Mouse (Mus musculus) intestine, embryonic 15.5 days (tissue): ENCODE data around the gene Slc27a5. TPM values are rescaled to one million over a fixed set of nuclear protein-coding genes. Genes with fewer than 3 reads are reported as not detected.

Experiments
- ATAC-seq: fragments of 200-750 bp; cut with Nextera tagmentation; 2 replicates; pipeline ENCODE4 v1.8.0; 2017; ENCODE audit warnings: moderate TSS enrichment, moderate library complexity
- H3K27ac ChIP-seq: fragments of 300-500 bp; sonication (generic); 2 replicates; pipeline ENCODE4 v1.5.1; 2015; ENCODE audit warnings: mild to moderate bottlenecking, inconsistent platforms
- H3K27me3 ChIP-seq: fragments of 300-500 bp; sonication (generic); replicated peaks from 2 replicates; pipeline ENCODE4 v1.6.1; 2015; ENCODE audit warnings: inconsistent platforms
- H3K36me3 ChIP-seq: fragments of 300-500 bp; sonication (generic); 2 replicates; pipeline ENCODE4 v1.6.1; 2015; ENCODE audit warnings: inconsistent platforms
- H3K4me1 ChIP-seq: fragments of 300-500 bp; sonication (generic); replicated peaks from 2 replicates; pipeline ENCODE4 v1.6.1; 2015; ENCODE audit warnings: inconsistent platforms
- H3K4me2 ChIP-seq: fragments of 300-500 bp; sonication (generic); replicated peaks from 2 replicates; pipeline ENCODE4 v1.6.1; 2015; ENCODE audit warnings: mild to moderate bottlenecking, inconsistent platforms
- H3K4me3 ChIP-seq: fragments of 300-500 bp; sonication (generic); replicated peaks from 2 replicates; pipeline ENCODE4 v1.5.1; 2015; ENCODE audit warnings: inconsistent platforms
- H3K9ac ChIP-seq: fragments of 300-500 bp; sonication (generic); 2 replicates; pipeline ENCODE4 v1.6.1; 2015; ENCODE audit warnings: inconsistent platforms
- H3K9me3 ChIP-seq: fragments of 300-500 bp; sonication (generic); 2 replicates; pipeline ENCODE4 v1.6.1; 2016; ENCODE audit warnings: inconsistent platforms
- WGBS: fragments of 180-500 bp; shearing (Covaris S2); methylation state at CpG from one replicate; pipeline ENCODE4 v1.1.7; 2015; 5-methylcytosine and 5-hydroxymethylcytosine counted together
- polyA plus RNA-seq: library from polyadenylated mRNA; unstranded; fragments of >200 nt; fragmentation: Nextera tagmentation; extraction: Ambion mirVana; gene quantifications from 2 replicates; pipeline ENCODE4 v1.2.1, GENCODE M21; 2015

Gene Slc27a5
- polyA plus RNA-seq, 1 experiment from 2014 or later = 0.41 TPM

DNA sequence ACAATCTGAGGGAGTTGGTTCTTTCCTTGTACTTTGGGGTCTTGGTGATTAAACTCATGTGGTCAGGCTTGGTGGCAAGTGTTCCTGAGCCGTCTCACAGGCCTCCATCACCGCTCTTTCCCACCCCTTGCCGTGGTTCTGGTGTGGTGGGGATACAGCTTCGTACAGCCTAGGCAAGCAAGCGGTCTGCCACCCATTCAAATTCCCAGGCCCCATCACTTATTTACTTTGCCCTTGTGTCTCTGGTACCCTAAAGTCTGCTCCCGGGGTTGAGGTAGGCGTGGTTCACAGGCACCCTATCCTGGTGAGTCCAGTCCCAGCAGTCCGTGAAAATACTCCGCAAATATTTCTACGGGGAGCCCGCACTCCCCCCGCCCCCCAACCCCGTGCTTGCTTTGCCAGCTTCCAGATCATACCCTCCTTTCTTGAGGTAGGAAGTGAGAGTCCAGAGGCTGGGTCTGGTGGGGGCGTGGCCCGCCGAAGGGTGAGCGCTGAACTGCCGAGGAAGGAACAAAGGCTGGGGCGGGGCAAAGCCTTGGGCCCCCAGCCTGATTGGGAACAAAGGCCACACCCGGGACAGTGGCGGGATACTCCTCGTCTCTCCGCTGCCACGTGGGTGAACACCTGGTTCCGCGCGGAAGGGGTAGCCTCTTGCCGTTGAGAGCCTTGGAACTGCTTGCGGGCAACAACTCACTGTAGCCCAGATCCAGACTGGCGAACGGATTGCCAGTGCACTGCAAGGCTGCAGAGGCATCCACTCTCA lies 25.0 kb upstream of the Slc27a5 start:
- H3K4me2 ChIP-seq = peak overlapping the region; percentile 91
- H3K4me1 ChIP-seq = peaks cover 23% of the 10 kb centered on the region
- peak; percentile 72 for ATAC-seq
- no peaks in the 10 kb centered on the region for H3K27me3 ChIP-seq
- H3K4me3 ChIP-seq = peak overlapping the region; percentile 94
- peak overlapping the region; percentile 100 for H3K27ac ChIP-seq
- H3K36me3 ChIP-seq = peaks cover 16% of the 10 kb centered on the region
- no peaks in the 10 kb centered on the region for H3K9me3 ChIP-seq
- WGBS = 2% methylated on average over 31 of the region's 31 CpGs
- peak overlapping the region; percentile 98 for H3K9ac ChIP-seq

DNA sequence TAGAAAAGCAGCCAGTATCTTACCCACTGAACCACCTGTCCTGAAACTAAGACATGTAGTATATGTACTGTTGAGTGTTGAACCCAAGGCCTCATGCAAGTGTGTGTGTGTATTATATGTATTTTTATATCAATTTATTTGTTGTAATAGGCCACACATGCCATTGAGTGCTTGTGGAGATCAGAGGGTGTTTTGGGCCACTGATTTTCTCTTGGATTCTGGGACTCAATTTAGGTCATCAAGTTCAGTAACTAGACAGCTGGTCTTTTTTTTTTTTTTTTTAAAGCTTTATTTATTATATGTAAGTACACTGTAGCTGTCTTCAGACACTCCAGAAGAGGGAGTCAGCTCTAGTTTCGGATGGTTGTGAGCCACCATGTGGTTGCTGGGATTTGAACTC lies 17.2 kb upstream of the Slc27a5 start:
- H3K4me3 ChIP-seq = no peak overlapping the region
- no peak overlapping the region for H3K4me2 ChIP-seq
- no peak overlapping the region for H3K9ac ChIP-seq
- H3K9me3 ChIP-seq = no peaks in the 10 kb centered on the region
- H3K36me3 ChIP-seq = no peaks in the 10 kb centered on the region
- no peaks in the 10 kb centered on the region for H3K27me3 ChIP-seq
- WGBS = 87% methylated on average over 1 of the region's 1 CpGs
- no peak for ATAC-seq
- 0 out of 2 replicates have a peak, but pooled peaks cover 5% of the 10 kb centered on the region for H3K4me1 ChIP-seq
- no peak overlapping the region for H3K27ac ChIP-seq

DNA sequence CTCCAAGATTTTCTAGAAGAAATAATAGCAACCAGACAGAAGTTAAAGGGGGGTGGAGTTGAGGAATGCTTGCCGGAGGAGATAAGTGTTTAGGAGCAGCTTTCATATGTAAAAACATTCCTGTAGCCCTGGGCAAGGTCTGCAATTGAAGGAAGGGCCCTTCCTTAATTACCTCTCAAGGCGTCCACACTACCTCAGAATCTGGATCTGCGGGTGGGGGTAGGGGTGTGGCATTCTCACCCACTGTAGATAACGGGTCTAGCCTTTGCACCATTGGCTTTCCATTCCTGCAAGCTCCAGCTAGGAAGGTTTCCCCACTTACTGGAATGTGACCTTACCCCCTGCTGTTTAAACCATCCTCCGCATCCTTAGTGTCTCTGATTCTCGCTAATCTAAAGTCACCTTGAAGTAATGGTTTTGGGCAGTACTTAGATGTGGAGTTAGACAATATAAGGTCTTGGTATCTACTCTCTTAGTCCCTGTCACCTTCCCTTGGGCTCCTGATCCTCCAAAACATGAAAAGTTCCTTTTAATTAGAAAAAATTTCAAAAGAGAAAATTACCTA lies 16.4 kb upstream of the Slc27a5 start:
- 36% methylated on average over 6 of the region's 6 CpGs for WGBS
- H3K27me3 ChIP-seq = no peaks in the 10 kb centered on the region
- ATAC-seq = no peak
- no peaks in the 10 kb centered on the region for H3K9me3 ChIP-seq
- no peak overlapping the region for H3K4me2 ChIP-seq
- H3K27ac ChIP-seq = no peak overlapping the region
- 0 out of 2 replicates have a peak, but pooled peaks cover 5% of the 10 kb centered on the region for H3K4me1 ChIP-seq
- no peak overlapping the region for H3K9ac ChIP-seq
- H3K36me3 ChIP-seq = no peaks in the 10 kb centered on the region
- H3K4me3 ChIP-seq = no peak overlapping the region

DNA sequence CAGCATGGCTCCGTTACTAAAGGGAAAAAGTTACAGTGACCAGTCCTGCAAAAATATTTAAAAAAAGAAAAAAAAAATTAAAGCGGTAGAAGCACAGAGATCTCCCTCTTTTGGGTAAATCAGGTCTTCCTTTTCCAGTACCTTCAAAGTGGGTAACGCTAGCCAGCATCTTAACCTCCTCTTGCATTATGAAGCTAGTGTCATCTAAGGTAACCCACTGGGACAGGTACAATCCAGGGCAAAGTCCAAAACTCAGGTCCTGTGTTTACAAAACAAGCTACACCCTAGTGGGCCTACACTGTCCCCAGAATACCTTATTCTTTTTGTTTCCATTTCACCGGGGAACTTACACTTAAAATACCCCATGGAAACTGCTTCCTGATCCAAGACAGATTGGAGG lies 15.7 kb upstream of the Slc27a5 start:
- H3K4me2 ChIP-seq = no peak overlapping the region
- 0 out of 2 replicates have a peak, but pooled peaks cover 5% of the 10 kb centered on the region for H3K4me1 ChIP-seq
- no peak for ATAC-seq
- no peak overlapping the region for H3K9ac ChIP-seq
- no peaks in the 10 kb centered on the region for H3K9me3 ChIP-seq
- WGBS = 60% methylated on average over 4 of the region's 4 CpGs
- no peaks in the 10 kb centered on the region for H3K27me3 ChIP-seq
- H3K27ac ChIP-seq = no peak overlapping the region
- H3K4me3 ChIP-seq = no peak overlapping the region
- no peaks in the 10 kb centered on the region for H3K36me3 ChIP-seq

DNA sequence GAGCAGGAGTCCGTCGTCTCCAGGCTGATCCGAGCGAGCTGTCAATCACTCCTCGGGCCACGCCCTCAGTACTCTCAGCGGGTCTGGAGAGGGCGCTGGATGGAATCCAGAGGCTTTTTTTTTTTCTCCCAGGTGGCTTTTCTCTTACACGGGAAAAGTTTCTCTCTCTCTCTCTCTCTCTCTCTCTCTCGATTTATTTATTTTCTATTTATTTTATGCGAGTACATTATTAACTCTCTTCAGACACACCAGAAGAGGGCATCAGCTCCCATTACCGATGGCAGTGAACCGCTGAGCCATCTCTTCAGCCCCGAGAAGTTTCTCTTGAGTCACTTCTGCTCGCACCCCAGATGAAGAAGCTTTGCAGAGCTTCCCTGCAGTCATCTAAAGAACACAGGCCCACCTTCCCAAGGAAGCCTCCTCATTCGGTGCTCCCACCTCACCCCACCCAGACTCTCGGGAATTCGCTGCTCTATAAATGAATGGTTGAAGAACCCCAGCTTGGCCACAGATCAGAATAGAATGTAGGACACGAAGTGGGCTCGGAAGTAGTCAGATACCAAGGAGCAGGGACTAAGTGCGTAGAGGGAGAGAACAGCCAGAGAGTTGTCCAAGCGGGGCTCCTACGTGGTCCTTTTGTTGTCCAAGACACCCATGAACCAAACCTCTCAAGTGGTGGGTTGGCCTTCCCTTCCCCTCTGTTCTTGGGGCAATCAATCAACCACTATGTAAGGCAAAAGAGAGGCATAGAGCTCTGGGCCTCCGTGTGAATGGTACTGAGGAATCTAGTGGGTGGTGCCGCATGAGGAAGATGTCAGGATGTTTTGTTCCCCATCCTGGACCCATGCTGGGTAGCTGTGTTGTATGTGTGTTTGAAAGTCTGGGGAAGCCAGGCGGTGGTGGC lies 12.3 kb upstream of the Slc27a5 start, which contains the start of gene Zbtb45:
TSS of gene Zbtb45 (minus strand) at position 30 of the 904 bp plus-strand sequence.
- H3K9ac ChIP-seq = peak within 1 kb of the TSS; percentile 95
- peak within 1 kb of the TSS; percentile 98 for H3K27ac ChIP-seq
- 0 out of 2 replicates have a peak, but pooled peaks have one; percentile 6 for ATAC-seq
- peaks cover 16% of the 10 kb centered on the region for H3K36me3 ChIP-seq
- no peaks in the 10 kb centered on the region for H3K27me3 ChIP-seq
- peak within 1 kb of the TSS; percentile 80 for H3K4me3 ChIP-seq
- H3K9me3 ChIP-seq = no peaks in the 10 kb centered on the region
- H3K4me2 ChIP-seq = peak within 1 kb of the TSS; percentile 69
- 12% methylated on average over 26 of the region's 26 CpGs for WGBS
- 0 out of 2 replicates have a peak, but pooled peaks cover 16% of the 10 kb centered on the region for H3K4me1 ChIP-seq

DNA sequence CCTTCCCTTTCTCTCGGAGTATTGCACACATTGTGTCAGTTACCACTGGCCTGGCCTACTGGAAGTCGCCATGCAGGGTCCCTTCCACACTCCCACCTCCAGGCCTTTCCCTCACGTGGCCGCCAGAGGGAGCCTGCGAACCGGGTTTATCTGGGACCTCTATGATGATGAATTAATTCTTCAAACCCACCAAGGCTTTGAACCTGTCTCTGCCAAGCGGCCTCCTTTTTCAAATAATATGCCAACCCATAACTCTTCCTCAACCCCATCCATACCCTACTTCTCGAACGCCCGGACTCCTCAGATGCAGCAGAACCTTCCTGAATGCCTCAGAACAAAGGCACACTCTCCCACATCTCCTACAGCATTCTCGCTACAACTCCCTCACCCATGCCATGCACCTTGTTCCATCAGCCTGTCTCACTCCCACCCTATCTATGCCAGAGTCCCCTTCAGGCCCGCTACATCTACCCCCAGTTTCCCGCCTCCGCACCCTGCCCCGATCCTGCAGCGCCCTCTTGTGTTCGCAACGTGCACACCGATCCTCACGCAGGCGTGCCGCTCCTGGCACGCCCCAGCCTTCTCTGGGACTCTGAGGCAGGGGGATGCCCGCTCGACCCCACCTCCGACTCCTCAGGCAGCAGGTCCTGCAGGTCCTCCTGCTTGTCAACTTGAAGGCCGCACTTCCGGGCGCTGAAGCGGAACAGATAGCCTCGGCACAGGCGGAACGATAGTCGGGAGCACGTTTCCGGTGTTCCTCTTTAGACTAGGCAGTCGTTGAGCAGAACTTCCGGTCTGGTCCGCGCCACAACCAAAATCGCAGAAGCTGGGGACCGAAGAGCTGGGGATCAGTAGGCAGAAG lies 11.4 kb upstream of the Slc27a5 start:
- Histone ChIP-seq H3K4me3 (peak overlapping the region; percentile 80), H3K27me3 (no peaks in the 10 kb centered on the region), H3K4me1 (0 out of 2 replicates have a peak, but pooled peaks cover 16% of the 10 kb centered on the region), H3K36me3 (peaks cover 16% of the 10 kb centered on the region), H3K9me3 (no peaks in the 10 kb centered on the region), H3K9ac (peak overlapping the region; percentile 95), H3K4me2 (peak overlapping the region; percentile 69), H3K27ac (peak overlapping the region; percentile 98)
- whole genome bisulfite sequencing = under 1% methylated on average over 42 of the region's 42 CpGs
- ATAC-seq = peak; percentile 91

DNA sequence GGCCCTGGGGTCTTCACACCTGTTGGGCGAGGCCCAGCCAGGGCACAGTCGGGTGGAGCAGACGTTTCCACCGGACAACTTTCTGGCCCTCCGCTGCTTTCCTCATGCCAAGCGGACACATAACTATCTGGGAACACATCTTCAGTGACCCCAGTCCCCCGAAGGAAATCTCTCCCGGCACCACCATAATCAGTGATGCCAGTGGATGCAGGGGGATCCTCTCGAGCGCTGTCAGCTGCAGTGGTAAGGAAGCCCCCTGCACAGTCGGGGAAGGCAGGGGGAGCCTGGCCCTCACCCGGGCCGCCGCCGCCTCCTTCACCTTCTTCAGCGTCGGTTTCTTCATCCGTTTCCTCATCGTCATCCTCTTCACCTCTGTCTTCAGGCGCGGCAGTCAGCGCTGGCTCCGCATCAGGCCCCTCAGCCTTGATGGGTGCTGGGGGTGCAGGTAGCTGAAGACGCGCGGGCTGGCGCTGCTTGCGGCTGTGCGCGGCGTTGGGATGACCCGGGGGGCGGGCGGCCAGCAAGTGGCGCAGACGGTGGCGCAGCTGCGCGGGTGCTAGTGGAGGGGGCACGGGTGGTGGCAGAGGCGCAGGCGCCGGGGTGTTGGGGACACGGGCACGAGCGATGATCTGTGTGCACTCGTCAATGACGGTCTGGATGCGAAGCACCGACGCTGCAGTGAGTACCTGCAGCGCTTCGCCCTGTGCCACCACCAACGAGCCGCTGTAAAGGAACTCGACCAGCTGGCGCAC lies 9.5 kb upstream of the Slc27a5 start:
- Histone ChIP-seq H3K4me1 (0 out of 2 replicates have a peak, but pooled peaks cover 16% of the 10 kb centered on the region), H3K9me3 (no peaks in the 10 kb centered on the region), H3K36me3 (peaks cover 20% of the 10 kb centered on the region), H3K4me2 (no peak overlapping the region), H3K4me3 (no peak overlapping the region), H3K27me3 (no peaks in the 10 kb centered on the region), H3K9ac (0 out of 2 replicates have a peak overlapping the region, but pooled peaks have one; percentile 14), H3K27ac (no peak overlapping the region)
- no peak for ATAC-seq
- WGBS = 57% methylated on average over 57 of the region's 57 CpGs

DNA sequence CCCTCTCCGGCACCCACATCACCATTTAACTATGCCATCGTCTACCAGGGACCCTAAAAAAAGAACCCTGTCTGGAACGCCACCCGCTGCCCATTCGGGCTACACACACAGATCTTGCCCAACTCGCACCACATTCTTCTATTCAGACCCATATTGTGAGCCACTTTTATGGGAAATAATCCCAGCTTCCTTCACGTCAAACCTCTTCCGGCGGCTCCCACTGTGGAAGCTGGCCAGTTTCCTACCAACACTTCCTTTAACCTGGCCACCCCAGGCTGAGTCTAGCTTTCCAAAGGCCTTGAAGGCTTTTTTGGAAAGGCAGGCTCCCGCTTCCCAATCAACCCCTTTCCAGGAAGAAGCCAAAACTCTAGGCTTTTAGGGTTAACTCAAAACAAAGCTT lies 8.5 kb upstream of the Slc27a5 start:
- 0 out of 2 replicates have a peak, but pooled peaks cover 16% of the 10 kb centered on the region for H3K4me1 ChIP-seq
- no peaks in the 10 kb centered on the region for H3K27me3 ChIP-seq
- H3K4me2 ChIP-seq = no peak overlapping the region
- H3K9me3 ChIP-seq = no peaks in the 10 kb centered on the region
- H3K36me3 ChIP-seq = peaks cover 20% of the 10 kb centered on the region
- H3K27ac ChIP-seq = no peak overlapping the region
- no peak overlapping the region for H3K4me3 ChIP-seq
- no peak for ATAC-seq
- WGBS = 85% methylated on average over 10 of the region's 10 CpGs
- H3K9ac ChIP-seq = no peak overlapping the region

DNA sequence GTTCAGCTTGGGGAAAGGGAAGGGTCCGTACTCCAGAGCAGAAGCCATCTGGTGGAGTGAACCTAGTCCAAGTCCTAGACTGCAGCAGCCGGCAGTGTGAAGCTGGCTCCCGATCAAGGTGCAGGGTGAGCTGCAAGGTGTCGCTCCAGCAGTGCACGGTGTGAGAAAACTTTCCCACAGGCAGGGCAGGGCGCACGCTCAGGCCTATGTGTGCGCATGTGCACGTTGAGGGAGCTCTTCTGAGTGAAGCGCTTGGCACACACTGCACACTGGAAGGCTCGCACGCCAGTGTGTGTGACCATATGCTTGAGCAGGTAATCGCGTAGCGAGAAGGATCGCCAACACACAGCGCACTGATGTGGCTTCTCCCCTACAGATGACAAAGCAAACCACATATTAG lies 8.0 kb upstream of the Slc27a5 start:
- Histone ChIP-seq H3K36me3 (peaks cover 20% of the 10 kb centered on the region), H3K9ac (no peak overlapping the region), H3K4me2 (no peak overlapping the region), H3K27me3 (no peaks in the 10 kb centered on the region), H3K4me3 (no peak overlapping the region), H3K4me1 (0 out of 2 replicates have a peak, but pooled peaks cover 16% of the 10 kb centered on the region), H3K9me3 (no peaks in the 10 kb centered on the region), H3K27ac (no peak overlapping the region)
- no peak for ATAC-seq
- 88% methylated on average over 17 of the region's 17 CpGs for WGBS

DNA sequence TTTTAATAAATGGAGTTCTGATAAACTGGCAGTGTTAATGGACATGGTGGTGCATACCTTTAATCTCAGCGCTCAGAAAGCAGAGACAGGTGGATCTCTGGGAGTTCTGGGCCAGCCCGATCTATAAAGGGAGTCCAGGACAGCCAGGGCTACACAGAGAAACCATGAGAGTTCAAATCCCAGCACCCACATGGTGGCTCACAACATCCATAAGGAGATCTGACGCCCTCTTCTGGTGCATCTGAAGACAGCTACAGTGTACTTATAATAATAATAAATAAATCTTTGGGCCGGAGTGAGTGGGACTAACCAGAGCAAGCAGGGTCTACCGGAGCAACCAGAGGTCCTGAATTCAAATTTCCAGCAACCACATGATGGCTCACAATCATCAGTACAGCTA lies 5.4 kb upstream of the Slc27a5 start:
- Histone ChIP-seq H3K4me3 (no peak overlapping the region), H3K27ac (no peak overlapping the region), H3K36me3 (peaks cover 20% of the 10 kb centered on the region), H3K4me2 (no peak overlapping the region), H3K4me1 (0 out of 2 replicates have a peak, but pooled peaks cover 10% of the 10 kb centered on the region), H3K9ac (no peak overlapping the region), H3K9me3 (no peaks in the 10 kb centered on the region), H3K27me3 (no peaks in the 10 kb centered on the region)
- ATAC-seq = no peak
- WGBS = 78% methylated on average over 5 of the region's 5 CpGs

DNA sequence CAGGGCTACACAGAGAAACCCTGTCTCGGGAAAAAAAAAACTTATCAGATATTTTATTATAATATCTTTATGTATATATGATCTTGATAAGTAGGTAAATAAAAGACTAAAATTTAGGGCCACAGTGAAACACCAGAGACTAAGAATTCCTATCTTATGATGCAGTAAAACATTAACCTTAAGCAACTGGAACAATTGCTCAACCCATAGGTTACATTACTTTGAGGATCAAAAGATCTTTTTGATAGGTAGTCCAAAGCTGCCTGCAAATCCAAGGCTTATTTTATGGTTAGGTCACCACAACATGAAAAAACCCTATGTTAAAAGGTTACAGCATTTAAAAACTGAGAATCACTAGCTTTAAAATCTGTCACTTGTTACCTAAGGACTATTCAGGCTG lies 3.6 kb upstream of the Slc27a5 start:
- H3K9me3 ChIP-seq = no peaks in the 10 kb centered on the region
- H3K9ac ChIP-seq = no peak overlapping the region
- peaks cover 9% of the 10 kb centered on the region; the same call in 1 of the 2 replicates for H3K36me3 ChIP-seq
- no peaks in the 10 kb centered on the region for H3K27me3 ChIP-seq
- no peak overlapping the region for H3K27ac ChIP-seq
- no peaks in the 10 kb centered on the region for H3K4me1 ChIP-seq
- no peak overlapping the region for H3K4me2 ChIP-seq
- 45% methylated on average over 1 of the region's 1 CpGs for WGBS
- ATAC-seq = peak; percentile 54; the same call in 1 of the 2 replicates
- H3K4me3 ChIP-seq = no peak overlapping the region
